Mouse (Mus musculus): ENCODE data around the gene Stmn3. TPM values are rescaled to one million over a fixed set of nuclear protein-coding genes. Genes with fewer than 3 reads are reported as not detected.

Stmn3 gene
- total and polyA plus RNA-seq, 3 experiments: not detected

DNA sequence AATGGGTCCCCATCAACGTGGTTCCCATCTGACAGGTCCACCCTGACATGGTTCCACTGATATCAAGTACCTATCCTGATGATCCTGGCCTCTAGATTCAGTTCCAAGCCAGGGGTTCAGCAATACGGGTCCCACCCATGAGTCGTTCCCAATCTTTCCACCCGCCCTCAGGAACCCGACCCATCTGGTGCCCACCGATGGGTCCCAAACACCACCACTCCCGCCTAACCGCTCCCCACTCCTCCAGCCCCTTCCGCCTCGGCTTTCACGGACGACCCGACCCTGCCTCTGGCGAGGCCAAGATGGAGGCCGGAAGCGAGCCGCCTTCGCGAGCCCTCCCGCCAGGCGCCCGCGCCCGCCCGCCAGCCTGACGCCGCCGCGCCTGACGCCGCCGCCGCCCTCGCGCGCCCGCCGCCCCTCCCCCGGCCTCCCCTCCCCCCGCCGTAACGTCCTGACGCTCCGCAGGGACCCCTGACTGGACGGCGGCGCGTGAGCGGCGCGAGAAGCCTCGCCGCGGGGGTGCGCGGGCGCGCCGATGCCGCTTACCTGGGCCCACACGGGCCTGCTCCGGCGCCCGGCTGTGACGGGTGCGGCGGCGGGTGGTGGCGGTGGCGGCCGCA is 26.9 kb downstream of the Stmn3 start (continued):
- no peak for TF ChIP-seq UBTF (IDR thresholded peaks at IDR 0.05; ENCODE audit: low read depth, low read length)
- TF ChIP-seq SIN3A (IDR thresholded peaks at IDR 0.05; ENCODE audit: low read length): 0 out of 2 replicates have a peak, but pooled peaks have one; percentile 27
- no peak for TF ChIP-seq E2F4 (IDR thresholded peaks at IDR 0.05; ENCODE audit: insufficient replicate concordance, low read depth, low read length)
- TF ChIP-seq TBP (conservative IDR thresholded peaks at IDR 0.05; ENCODE audit: low read depth, low read length): 0 out of 2 replicates have a peak, but pooled peaks have one; percentile 49
- TF ChIP-seq KAT2A (IDR thresholded peaks at IDR 0.05; ENCODE audit: insufficient replicate concordance, low read length): 0 out of 2 replicates have a peak, but pooled peaks have one; percentile 46
- TF ChIP-seq MYC (IDR thresholded peaks at IDR 0.05; ENCODE audit: low read depth, low read length): 0 out of 2 replicates have a peak, but pooled peaks have one; percentile 5
- TF ChIP-seq CTCF (conservative IDR thresholded peaks at IDR 0.05 in 1 of 2, IDR thresholded peaks at IDR 0.05 in 1 of 2; ENCODE audit: low read depth in 2 of 2, low read length in 2 of 2): no peak
- no peak for TF ChIP-seq EP300 (IDR thresholded peaks at IDR 0.05; ENCODE audit: low read length)
- TF ChIP-seq MEF2A (IDR thresholded peaks at IDR 0.05; ENCODE audit: borderline replicate concordance, low read depth, low read length): 0 out of 2 replicates have a peak, but pooled peaks have one; percentile 22
- no peak for TF ChIP-seq ZC3H11A (IDR thresholded peaks at IDR 0.05; ENCODE audit: low read depth, low read length)
- TF ChIP-seq JUND (conservative IDR thresholded peaks at IDR 0.05; ENCODE audit: low read depth, low read length): no peak
- TF ChIP-seq JUN (IDR thresholded peaks at IDR 0.05; ENCODE audit: insufficient read depth, low read depth, low read length): no peak
- TF ChIP-seq BHLHE40 (IDR thresholded peaks at IDR 0.05; ENCODE audit: low read depth, low read length): no peak; the same call in 1 of the 2 replicates
- peak; percentile 52 for TF ChIP-seq HCFC1 (IDR thresholded peaks at IDR 0.05; ENCODE audit: low read depth, low read length)
- TF ChIP-seq MAFK (IDR thresholded peaks at IDR 0.05; ENCODE audit: insufficient replicate concordance, low read length): no peak

DNA sequence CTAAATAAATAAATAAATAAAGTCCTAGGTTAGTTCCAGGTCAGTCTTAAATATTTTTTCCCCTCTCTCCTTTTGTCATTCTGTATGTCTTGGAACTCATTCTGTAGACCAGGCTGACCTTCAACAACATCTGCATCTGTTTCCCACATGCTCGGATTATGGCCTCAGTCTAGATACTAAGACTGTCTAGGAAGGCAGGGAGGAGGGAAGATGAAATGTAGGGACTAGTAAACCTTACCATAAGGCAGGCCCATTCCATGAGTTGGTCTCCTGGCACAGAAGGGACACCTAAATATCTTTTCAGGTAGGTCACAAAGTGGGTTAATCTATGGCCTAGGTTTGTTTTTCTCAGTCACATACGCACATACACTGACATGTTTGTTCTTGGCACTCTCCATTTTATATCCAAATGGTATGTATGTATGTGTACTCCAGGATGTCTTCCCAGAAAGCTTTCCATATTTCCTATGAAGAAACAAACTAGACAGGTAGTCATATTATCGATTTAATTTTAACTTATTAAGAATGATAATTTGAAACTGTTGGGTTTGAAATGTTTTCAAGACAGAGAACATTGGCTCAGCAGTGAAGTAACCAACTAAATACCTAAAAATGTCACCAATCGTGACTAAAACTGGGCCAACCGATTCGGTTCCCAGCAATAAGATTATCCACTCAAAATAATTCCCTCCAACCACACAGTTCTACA is 27.5 kb downstream of the Stmn3 start:
- H3K27ac ChIP-seq (ENCODE audit: insufficient read depth, low read depth): peak overlapping the region; percentile 59; the same call in 1 of the 2 replicates
- H3K36me3 ChIP-seq (replicated peaks in 1 of 2; ENCODE audit: control insufficient read depth in 1 of 2, insufficient read depth in 1 of 2, low read length in 1 of 2): peaks cover 19 to 25% of the 10 kb centered on the region in 2 experiments
- TF ChIP-seq CTCF (conservative IDR thresholded peaks at IDR 0.05 in 1 of 2, IDR thresholded peaks at IDR 0.05 in 1 of 2; ENCODE audit: low read depth in 2 of 2, low read length in 2 of 2) (no peak), USF1 (IDR thresholded peaks at IDR 0.05; ENCODE audit: low read depth, low read length) (no peak), SMC3 (IDR thresholded peaks at IDR 0.05; ENCODE audit: low read depth, low read length) (no peak), SIN3A (IDR thresholded peaks at IDR 0.05; ENCODE audit: low read length) (no peak), MEF2A (IDR thresholded peaks at IDR 0.05; ENCODE audit: borderline replicate concordance, low read depth, low read length) (no peak), POLR2A (IDR thresholded peaks at IDR 0.05; ENCODE audit: low read depth, low read length) (no peak), MAZ (IDR thresholded peaks at IDR 0.05; ENCODE audit: low read depth, low read length) (no peak), KAT2A (IDR thresholded peaks at IDR 0.05; ENCODE audit: insufficient replicate concordance, low read length) (no peak), E2F4 (IDR thresholded peaks at IDR 0.05; ENCODE audit: insufficient replicate concordance, low read depth, low read length) (no peak), PAX5 (IDR thresholded peaks at IDR 0.05; ENCODE audit: low read length) (no peak)
- peak overlapping the region; percentile 79 for H3K4me2 ChIP-seq (ENCODE audit: insufficient read depth, low read depth, poor library complexity, severe bottlenecking)
- H3K9me3 ChIP-seq (replicated peaks; ENCODE audit: low read length): no peaks in the 10 kb centered on the region
- peaks cover 13 to 48% of the 10 kb centered on the region in 2 experiments for H3K4me1 ChIP-seq (ENCODE audit: control insufficient read depth in 1 of 2, insufficient read depth in 2 of 2)
- DNase-seq (ENCODE audit: extremely low read depth): no peak
- peak overlapping the region; percentile 95 for H3K9ac ChIP-seq (ENCODE audit: insufficient read depth, low read depth)
- in situ Hi-C loops (cut with MboI; ENCODE audit: low pct_ligation_motif_present, low pct_unique_long_range_greater_than_20kb, low sequenced_read_pairs) (no loop called here), dilution Hi-C loops (cut with MboI; ENCODE audit: extremely low pct_ligation_motif_present, extremely low pct_unique_long_range_greater_than_20kb, low sequenced_read_pairs) (no loop called here)
- H3K4me3 ChIP-seq (replicated peaks in 1 of 3; ENCODE audit: low read depth in 2 of 3, low read length in 2 of 3, poor library complexity in 1 of 3): peak overlapping the region; percentile 73 to 82 (median 81)
- H3K79me2 ChIP-seq (replicated peaks; ENCODE audit: control insufficient read depth, extremely low read depth, insufficient read depth, poor library complexity, severe bottlenecking): peaks cover 43% of the 10 kb centered on the region
- no peaks in the 10 kb centered on the region for H3K27me3 ChIP-seq (replicated peaks)

All from CH12.LX (cell line).